Mouse (Mus musculus) cortical plate, adult 2 months (tissue): Measurements from ENCODE around the gene Ugt1a1. TPM values are rescaled to one million over a fixed set of nuclear protein-coding genes. Genes with fewer than 3 reads are reported as not detected.

Source experiments
- H3K27ac ChIP-seq: fragments of 200-500 bp; 2 replicates; pipeline ENCODE4 v1.5.1; 2012; ENCODE audit warnings: low read length, control low read depth, inconsistent platforms; ENCODE audit not compliant: insufficient read depth
- H3K4me1 ChIP-seq: fragments of 200-500 bp; 2 replicates; pipeline ENCODE4 v1.6.1; 2011; ENCODE audit warnings: low read length; ENCODE audit not compliant: control insufficient read depth, insufficient read depth
- H3K4me3 ChIP-seq: fragments of 200-500 bp; 2 replicates; pipeline ENCODE4 v1.5.1; 2011; ENCODE audit warnings: mild to moderate bottlenecking, low read length, control low read depth; ENCODE audit not compliant: insufficient read depth
- CTCF ChIP-seq: fragments of 200-500 bp; IDR thresholded peaks from 2 replicates; pipeline ENCODE4 v1.5.1; 2011; ENCODE audit warnings: mild to moderate bottlenecking, control low read depth, low read length; ENCODE audit not compliant: insufficient read depth; ENCODE audit errors: extremely low read depth
- POLR2A ChIP-seq: fragments of 200-500 bp; IDR thresholded peaks from 2 replicates; pipeline ENCODE4 v1.6.1; 2011; ENCODE audit warnings: mild to moderate bottlenecking, low read length, control low read depth; ENCODE audit not compliant: insufficient read depth; ENCODE audit errors: extremely low read depth
- polyA plus RNA-seq: library from polyadenylated mRNA; depleted of rRNA; stranded (reverse); fragments of >200 nt; gene quantifications from 2 replicates; pipeline ENCODE4 v1.2.3, GENCODE M21; 2012; rRNA removed

Gene Ugt1a1
- polyA plus RNA-seq, 1 experiment = 0.06 TPM

DNA sequence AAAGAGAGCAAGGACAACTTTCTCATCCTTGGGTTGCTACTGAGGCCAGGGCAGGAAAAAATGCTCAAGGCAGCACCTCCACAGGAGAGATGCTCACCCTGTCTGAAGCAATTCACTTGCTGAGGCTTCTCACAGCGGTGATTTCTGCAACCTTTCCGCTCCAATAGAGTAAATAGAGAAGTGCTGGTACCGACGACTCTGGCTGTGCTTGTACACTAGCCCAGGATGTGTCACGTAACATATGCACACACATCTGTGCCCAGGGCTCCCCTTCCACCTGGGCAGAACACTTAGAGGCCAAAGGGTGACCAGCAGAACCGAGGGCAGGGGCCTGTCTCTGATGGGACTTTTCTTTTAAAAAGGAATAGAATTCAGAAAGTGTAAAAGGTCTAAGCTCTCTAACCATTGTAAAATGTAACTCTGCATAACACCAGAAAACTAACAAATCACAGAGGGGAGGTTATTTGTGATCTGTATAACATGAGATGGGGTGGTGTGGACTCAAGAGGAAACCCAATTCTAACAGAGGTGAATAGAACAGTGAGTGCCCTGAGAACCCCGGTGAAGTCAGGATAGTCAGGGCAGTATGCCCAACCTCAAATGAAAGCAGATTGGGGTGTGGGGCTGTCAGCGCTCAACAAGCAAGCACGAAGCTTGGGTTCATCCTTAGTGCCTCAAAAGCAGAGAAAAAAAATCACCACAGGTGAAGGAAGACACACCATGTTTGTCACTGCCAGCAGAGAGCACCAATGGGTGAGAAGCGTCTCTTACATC is 49.0 kb downstream of the Ugt1a1 start:
- no peak overlapping the region for H3K4me3 ChIP-seq
- H3K4me1 ChIP-seq = no peaks in the 10 kb centered on the region
- TF ChIP-seq CTCF = no peak
- no peak for TF ChIP-seq POLR2A
- H3K27ac ChIP-seq = no peak overlapping the region

DNA sequence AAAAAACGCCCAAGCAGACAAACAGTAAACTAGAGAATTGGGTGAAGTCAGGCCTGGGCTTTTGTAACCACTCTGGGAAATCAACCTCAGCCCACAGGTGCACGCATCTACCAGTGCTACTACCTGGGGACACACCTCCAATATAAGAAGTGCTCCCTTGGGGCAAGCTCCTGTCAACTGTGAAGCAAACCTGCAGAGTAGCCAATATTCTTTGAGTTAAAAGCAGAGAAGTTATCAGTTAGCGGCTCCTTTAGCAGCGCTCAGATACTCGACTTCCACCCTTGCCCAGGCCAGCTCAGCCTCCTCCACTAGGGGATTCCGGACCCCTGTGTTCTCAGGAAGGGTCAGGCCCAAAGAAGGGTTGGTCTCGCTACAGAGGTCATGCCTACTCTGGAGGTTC is 49.9 kb downstream of the Ugt1a1 start:
- no peaks in the 10 kb centered on the region for H3K4me1 ChIP-seq
- no peak for TF ChIP-seq CTCF
- no peak for TF ChIP-seq POLR2A
- no peak overlapping the region for H3K27ac ChIP-seq
- no peak overlapping the region for H3K4me3 ChIP-seq

DNA sequence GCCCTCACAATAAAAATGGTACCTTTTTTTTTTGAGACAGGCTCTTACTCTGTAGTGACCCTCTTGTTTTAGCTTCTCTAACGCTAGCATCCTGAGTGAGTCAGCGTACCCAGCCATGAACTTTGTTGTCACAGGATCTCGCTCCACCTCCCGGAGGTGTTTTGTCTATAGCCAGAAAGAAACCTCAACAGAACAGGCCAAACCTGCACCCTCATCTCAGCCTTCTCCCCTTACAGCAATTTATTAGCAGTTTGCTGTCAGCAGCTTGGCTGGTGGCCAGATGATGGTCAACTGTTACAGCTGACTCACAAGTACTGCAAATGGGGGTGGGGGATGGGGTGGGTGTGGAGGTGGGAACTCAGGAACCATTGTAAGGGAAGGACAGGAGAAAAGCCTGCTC is 50.5 kb downstream of the Ugt1a1 start:
- Histone ChIP-seq H3K4me1 (no peaks in the 10 kb centered on the region), H3K27ac (no peak overlapping the region), H3K4me3 (no peak overlapping the region)
- TF ChIP-seq POLR2A (no peak), CTCF (no peak)

DNA sequence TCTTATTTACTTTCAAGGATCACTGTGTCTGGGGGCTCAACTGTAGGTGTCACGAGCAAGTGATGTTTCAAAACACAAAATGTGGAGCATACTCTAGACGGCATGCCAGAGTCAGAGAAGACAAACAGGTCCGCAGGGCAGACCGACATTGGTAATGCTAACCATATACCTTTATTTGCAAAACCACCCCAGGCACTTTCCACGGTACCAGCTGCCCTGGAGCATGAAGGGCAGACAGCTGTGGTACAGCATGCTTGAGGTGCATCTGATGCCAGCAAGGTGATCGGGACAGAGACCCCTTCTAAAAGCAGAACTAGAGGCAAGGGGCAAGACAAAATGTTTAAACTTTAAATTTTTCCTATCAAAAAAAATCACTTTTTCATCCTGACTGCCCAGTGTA is 51.2 kb downstream of the Ugt1a1 start:
- Histone ChIP-seq H3K27ac (no peak overlapping the region), H3K4me3 (no peak overlapping the region), H3K4me1 (no peaks in the 10 kb centered on the region)
- TF ChIP-seq CTCF (no peak), POLR2A (no peak)

DNA sequence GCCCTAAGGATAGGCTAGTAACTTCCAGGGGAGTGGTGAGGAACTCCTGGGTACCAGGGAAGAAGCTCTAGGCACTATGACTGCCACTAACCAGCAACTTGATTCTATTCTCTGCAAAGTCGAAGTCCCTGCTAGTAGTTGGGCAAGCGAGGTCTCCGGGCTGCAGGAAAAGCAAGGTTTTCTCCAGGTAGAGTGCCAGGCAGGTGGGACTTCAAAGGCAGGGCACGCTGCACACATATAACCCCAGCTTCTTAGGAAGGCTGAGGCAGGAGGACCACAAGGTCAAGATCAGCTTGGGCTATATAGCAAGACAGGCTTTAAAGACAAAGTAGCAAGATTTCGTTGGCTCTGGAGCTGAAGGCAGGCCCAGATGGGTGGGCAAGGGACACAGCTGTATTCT is 52.0 kb downstream of the Ugt1a1 start:
- TF ChIP-seq CTCF = no peak
- no peak for TF ChIP-seq POLR2A
- Histone ChIP-seq H3K4me1 (no peaks in the 10 kb centered on the region), H3K4me3 (no peak overlapping the region), H3K27ac (no peak overlapping the region)

DNA sequence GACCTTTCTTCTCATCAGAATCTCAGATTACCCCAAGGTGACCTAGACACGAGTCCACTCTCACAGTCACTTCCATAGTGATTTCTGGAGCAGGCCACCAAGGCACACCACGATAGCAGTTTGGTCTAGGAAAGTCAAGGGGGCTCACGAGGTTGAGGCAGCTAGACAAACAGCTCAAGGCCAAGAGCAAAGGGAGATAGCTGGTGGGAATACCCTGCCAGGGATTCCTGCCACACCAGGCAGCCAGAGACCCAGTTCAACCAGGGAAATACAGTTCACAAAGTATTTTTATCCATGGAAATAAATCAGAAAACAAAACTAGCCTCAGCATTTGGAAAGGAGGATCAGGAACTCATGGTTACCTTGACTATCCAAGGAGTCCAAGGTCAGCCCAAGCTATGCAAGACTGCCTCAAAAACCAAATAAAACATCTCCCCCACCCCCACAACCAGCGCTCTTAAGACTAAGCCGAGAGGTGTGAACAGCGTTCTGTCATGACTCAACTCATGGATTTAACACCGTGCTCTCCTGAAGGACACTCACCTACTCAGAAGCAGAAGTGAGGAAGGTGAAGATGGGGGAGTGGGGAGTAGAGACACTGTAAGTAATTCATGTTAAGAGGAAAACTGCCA is 52.6 kb downstream of the Ugt1a1 start:
- TF ChIP-seq CTCF = no peak
- no peak for TF ChIP-seq POLR2A
- Histone ChIP-seq H3K4me3 (no peak overlapping the region), H3K4me1 (no peaks in the 10 kb centered on the region), H3K27ac (no peak overlapping the region)

DNA sequence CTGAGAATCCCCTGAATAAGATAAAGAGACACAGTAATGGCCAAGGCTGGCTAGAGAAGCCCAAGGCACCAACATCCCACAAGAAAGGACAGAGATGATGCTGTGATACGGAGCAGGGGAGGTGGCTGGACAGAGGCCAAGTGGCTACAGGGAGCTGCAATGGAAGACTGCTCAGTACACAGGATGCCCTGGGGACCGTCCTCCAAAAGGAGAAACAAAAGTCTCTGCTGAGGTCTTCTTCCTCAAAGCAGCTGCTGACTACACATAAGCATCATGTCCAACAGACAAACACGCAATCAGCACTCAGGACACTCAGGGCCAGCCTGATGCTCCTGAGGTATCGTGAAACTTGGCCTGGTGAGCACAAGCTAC is 53.1 kb downstream of the Ugt1a1 start:
- TF ChIP-seq POLR2A = no peak
- TF ChIP-seq CTCF = no peak
- H3K4me1 ChIP-seq = no peaks in the 10 kb centered on the region
- no peak overlapping the region for H3K27ac ChIP-seq
- H3K4me3 ChIP-seq = no peak overlapping the region

DNA sequence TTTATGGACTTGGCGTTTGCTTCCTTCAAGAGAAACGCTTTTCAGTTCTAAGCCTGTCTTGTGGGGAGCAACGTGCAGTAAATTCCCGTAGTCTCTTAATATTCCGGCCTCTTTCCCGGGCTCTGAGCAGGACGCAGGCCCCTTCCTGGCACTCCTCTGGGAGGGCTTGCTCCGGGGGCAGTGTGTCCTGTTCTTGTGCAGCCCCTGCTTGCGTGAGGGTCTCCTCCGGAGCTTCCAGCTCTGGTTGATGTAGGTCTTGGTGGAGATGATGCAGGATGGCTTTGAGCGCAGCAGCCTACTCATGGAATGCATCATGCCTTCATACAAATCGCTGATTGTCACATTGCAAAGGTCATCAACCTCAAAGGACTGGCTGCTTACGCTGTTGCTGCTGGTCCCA is 54.4 kb downstream of the Ugt1a1 start:
- no peak overlapping the region for H3K4me3 ChIP-seq
- TF ChIP-seq CTCF (no peak), POLR2A (no peak)

DNA sequence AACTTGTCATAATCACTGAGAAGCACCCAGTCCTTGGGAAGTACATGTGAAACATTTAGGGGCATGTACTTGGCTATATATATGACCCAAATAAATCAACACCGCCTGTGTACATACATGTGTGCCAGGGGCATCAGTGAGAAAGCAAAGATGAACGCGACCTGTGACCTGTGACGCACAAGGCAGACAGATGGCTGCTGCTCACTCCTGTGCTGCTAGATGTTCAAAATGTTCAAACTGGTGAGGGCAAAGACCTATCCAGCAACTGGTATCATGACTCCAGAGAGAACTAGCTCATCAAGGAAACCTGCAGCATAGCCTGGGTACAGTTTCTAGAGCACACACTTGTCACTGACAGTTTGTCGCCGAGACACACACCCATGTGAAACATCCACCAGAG is 55.7 kb downstream of the Ugt1a1 start:
- H3K27ac ChIP-seq = no peak overlapping the region
- no peak overlapping the region for H3K4me3 ChIP-seq
- H3K4me1 ChIP-seq = no peaks in the 10 kb centered on the region
- TF ChIP-seq CTCF (no peak), POLR2A (no peak)

More for the DNA sequence above, 54.4 kb downstream of the Ugt1a1 start:
- H3K27ac ChIP-seq = no peak overlapping the region
- H3K4me1 ChIP-seq = no peaks in the 10 kb centered on the region

DNA sequence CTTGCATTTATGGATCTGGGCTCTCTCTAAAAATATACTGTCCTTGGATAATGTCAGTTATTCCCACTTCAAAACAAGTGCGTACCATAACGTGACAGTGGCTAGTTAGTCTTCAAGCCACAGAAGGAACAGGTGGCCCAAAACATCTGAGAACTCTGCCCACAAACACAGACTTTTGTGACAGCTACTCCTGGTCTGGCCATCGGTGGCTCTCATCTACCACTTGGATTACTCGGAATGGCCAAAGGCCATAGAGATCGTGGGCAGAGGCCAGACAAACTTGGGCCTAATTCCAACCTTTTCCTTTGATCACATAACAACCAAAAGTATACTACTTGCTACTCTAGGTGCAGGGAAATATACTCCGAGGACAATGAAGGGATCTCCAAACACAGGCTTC is 56.3 kb downstream of the Ugt1a1 start:
- Histone ChIP-seq H3K4me1 (no peaks in the 10 kb centered on the region), H3K4me3 (no peak overlapping the region), H3K27ac (no peak overlapping the region)
- TF ChIP-seq POLR2A = no peak
- no peak for TF ChIP-seq CTCF

Other genes starting within 250 kb of the Ugt1a1 start
- gene Usp40, start 203.4 kb upstream of the Ugt1a1 start, polyA plus RNA-seq = 17.7 TPM in 2 replicates
- not detected in 2 replicates for gene Ugt1a10, start 156.6 kb upstream of the Ugt1a1 start, polyA plus RNA-seq
- not detected in 2 replicates for gene Ugt1a9, start 141.2 kb upstream of the Ugt1a1 start, polyA plus RNA-seq
- gene Ugt1a8, start 124.1 kb upstream of the Ugt1a1 start, polyA plus RNA-seq = not detected in 2 replicates
- gene Ugt1a7c, start 116.9 kb upstream of the Ugt1a1 start, polyA plus RNA-seq = 1.3 and 1.4 TPM in 2 replicates
- gene Ugt1a6b, start 108.7 kb upstream of the Ugt1a1 start, polyA plus RNA-seq = 0.13 TPM in 1 of 2 replicates, not detected in the other
- gene Ugt1a6a, start 77.2 kb upstream of the Ugt1a1 start, polyA plus RNA-seq = 3.5 and 4.1 TPM in 2 replicates
- not detected in 2 replicates for gene Ugt1a5, start 45.9 kb upstream of the Ugt1a1 start, polyA plus RNA-seq
- not detected in 2 replicates for gene Ugt1a2, start 11.4 kb upstream of the Ugt1a1 start, polyA plus RNA-seq
- gene Dnajb3, start 6.2 kb upstream of the Ugt1a1 start, polyA plus RNA-seq = 1.6 and 2.1 TPM in 2 replicates
- gene Mroh2a, start 15.0 kb downstream of the Ugt1a1 start, polyA plus RNA-seq = 0.02 TPM in 1 of 2 replicates, not detected in the other
- gene Hjurp, start 65.7 kb downstream of the Ugt1a1 start, polyA plus RNA-seq = 60.9 and 61.0 TPM in 2 replicates
- 0.02 and 0.04 TPM in 2 replicates for gene Trpm8, start 65.7 kb downstream of the Ugt1a1 start, polyA plus RNA-seq
- 0.26 and 0.56 TPM in 2 replicates for gene Spp2, start 195.0 kb downstream of the Ugt1a1 start, polyA plus RNA-seq